Mouse (Mus musculus): ENCODE data around the gene Ccn2. TPM values are rescaled to one million over a fixed set of nuclear protein-coding genes. Genes with fewer than 3 reads are reported as not detected.

The Ccn2 gene
- 10 to 100 TPM; 20.2 to 57.0 TPM for total RNA-seq (2021)
- long read RNA-seq, experiment 1, transcript Ccn2-201 (5 exons, 2,398 nt) = major isoform, 32 of 37 reads
- long read RNA-seq, experiment 1, partial matches to known transcripts = 3 of 37 reads
- long read RNA-seq, experiment 1, other reads (novel, unspliced or antisense) = 2 of 37 reads
- long read RNA-seq, experiment 2, transcript Ccn2-201 (5 exons, 2,398 nt) = major isoform, 41 of 48 reads
- long read RNA-seq, experiment 2, partial matches to known transcripts = 7 of 48 reads
- long read RNA-seq, experiment 2, other reads (novel, unspliced or antisense) = 0 of 48 reads

- intact Hi-C loops (cut with DNase I; ENCODE audit: low total_unique reads) = no loop called here
Observed at GRCm38 (mm10) chr10:24595250-24596002, at the start of gene Ccn2. TSS of gene Ccn2 (plus strand) at chr10:24595442.

GRCm38 (mm10) chr10:24552870-24553269 is 42.4 kb upstream of the Ccn2 start:
- no peak for DNase-seq
- intact Hi-C loops (cut with DNase I; ENCODE audit: low total_unique reads) = no loop called here

More at GRCm38 (mm10) chr10:24595250-24596002, at the start of gene Ccn2:
- DNase-seq = peak; percentile 88

- intact Hi-C loops (cut with DNase I; ENCODE audit: low total_unique reads) = no loop called here
- DNase-seq = no peak
Observed at GRCm38 (mm10) chr10:24554091-24554490, 41.2 kb upstream of the Ccn2 start.

GRCm38 (mm10) chr10:24558366-24558765 is 36.9 kb upstream of the Ccn2 start:
- intact Hi-C loops (cut with DNase I; ENCODE audit: low total_unique reads) = no loop called here
- DNase-seq = no peak

GRCm38 (mm10) chr10:24569691-24570420 is 25.4 kb upstream of the Ccn2 start:
- intact Hi-C loops (cut with DNase I; ENCODE audit: low total_unique reads) = no loop called here
- no peak for DNase-seq

GRCm38 (mm10) chr10:24572044-24572960 is 22.9 kb upstream of the Ccn2 start:
- no peak for DNase-seq
- intact Hi-C loops (cut with DNase I; ENCODE audit: low total_unique reads) = no loop called here

GRCm38 (mm10) chr10:24573484-24573883 is 21.8 kb upstream of the Ccn2 start:
- DNase-seq = no peak
- intact Hi-C loops (cut with DNase I; ENCODE audit: low total_unique reads) = no loop called here

- DNase-seq = no peak
- intact Hi-C loops (cut with DNase I; ENCODE audit: low total_unique reads) = no loop called here
Observed at GRCm38 (mm10) chr10:24581076-24581475, 14.2 kb upstream of the Ccn2 start.

- intact Hi-C loops (cut with DNase I; ENCODE audit: low total_unique reads) = no loop called here
- no peak for DNase-seq
Observed at GRCm38 (mm10) chr10:24588824-24589223, 6.4 kb upstream of the Ccn2 start.

GRCm38 (mm10) chr10:24589238-24589637 is 6.0 kb upstream of the Ccn2 start:
- intact Hi-C loops (cut with DNase I; ENCODE audit: low total_unique reads) = no loop called here
- DNase-seq = no peak

- intact Hi-C loops (cut with DNase I; ENCODE audit: low total_unique reads) = no loop called here
- no peak for DNase-seq
Observed at GRCm38 (mm10) chr10:24590546-24590945, 4.7 kb upstream of the Ccn2 start.

GRCm38 (mm10) chr10:24591136-24591535 is 4.1 kb upstream of the Ccn2 start:
- intact Hi-C loops (cut with DNase I; ENCODE audit: low total_unique reads) = no loop called here
- DNase-seq = peak; percentile 82

GRCm38 (mm10) chr10:24591741-24592140 is 3.5 kb upstream of the Ccn2 start:
- intact Hi-C loops (cut with DNase I; ENCODE audit: low total_unique reads) = no loop called here
- no peak for DNase-seq

GRCm38 (mm10) chr10:24592318-24592717 is 2.9 kb upstream of the Ccn2 start:
- DNase-seq = no peak
- intact Hi-C loops (cut with DNase I; ENCODE audit: low total_unique reads) = no loop called here

- intact Hi-C loops (cut with DNase I; ENCODE audit: low total_unique reads) = no loop called here
- DNase-seq = no peak
Observed at GRCm38 (mm10) chr10:24592969-24593368, 2.3 kb upstream of the Ccn2 start.

- DNase-seq = no peak
- intact Hi-C loops (cut with DNase I; ENCODE audit: low total_unique reads) = no loop called here
Observed at GRCm38 (mm10) chr10:24593556-24593955, 1.7 kb upstream of the Ccn2 start.

GRCm38 (mm10) chr10:24596003-24596868 is 994 bp downstream of the Ccn2 start:
- intact Hi-C loops (cut with DNase I; ENCODE audit: low total_unique reads) = no loop called here
- DNase-seq = peak; percentile 64

GRCm38 (mm10) chr10:24596869-24597339 is 1.7 kb downstream of the Ccn2 start:
- DNase-seq = no peak
- intact Hi-C loops (cut with DNase I; ENCODE audit: low total_unique reads) = no loop called here
